Comparison of ENCODE assay signal across 11 mouse cellular contexts in genomic region chr2:174300186-174300585, GRCm38 (mm10). TPM values are rescaled to one million over a fixed set of nuclear protein-coding genes. Genes with fewer than 3 reads are reported as not detected.
DNase-seq lines count a peak whose midpoint lies in the region; ATAC-seq lines count a peak whose summit lies in the region.
"Had no signal": no experiment of that assay in that cellular context is flagged by ENCODE, and none has a peak within 500 bp of the region (broad histone marks: within the 10 kb centered on the region; RNA-seq: fewer than 3 reads in every experiment).

No protein-coding gene starts in this region.

- H3K4me2 ChIP-seq in heart, embryonic 14.5 days (ENCODE audit: low read length) = peak overlapping the region; percentile 74
- H3K4me2 ChIP-seq in embryonic facial prominence, embryonic 11.5 days (ENCODE audit: low read depth, low read length) = peak overlapping the region; percentile 72
- peak overlapping the region; percentile 58 for H3K4me2 ChIP-seq in hindbrain, embryonic 15.5 days
- H3K4me2 ChIP-seq in midbrain, embryonic 14.5 days (ENCODE audit: low read length) = peak overlapping the region; percentile 42

- H3K27ac ChIP-seq in heart, embryonic 14.5 days (replicated peaks in 1 of 2; ENCODE audit: control insufficient read depth in 1 of 2, insufficient read depth in 1 of 2, low read depth in 2 of 2, low read length in 2 of 2) = no peak overlapping the region
- H3K27ac ChIP-seq in embryonic facial prominence, embryonic 11.5 days (replicated peaks; ENCODE audit: low read depth, low read length) = no peak overlapping the region
- no peak overlapping the region for H3K27ac ChIP-seq in hindbrain, embryonic 15.5 days (replicated peaks)
- H3K27ac ChIP-seq in midbrain, embryonic 14.5 days (replicated peaks; ENCODE audit: low read depth, low read length) = no peak overlapping the region

- H3K4me3 ChIP-seq in heart, embryonic 14.5 days (ENCODE audit: control insufficient read depth in 1 of 2, insufficient read depth in 1 of 2, low read depth in 1 of 2, low read length in 2 of 2) = peak overlapping the region; percentile 37 to 43
- peak overlapping the region; percentile 31 for H3K4me3 ChIP-seq in embryonic facial prominence, embryonic 11.5 days (ENCODE audit: low read depth, low read length)
- peak overlapping the region; percentile 32 for H3K4me3 ChIP-seq in hindbrain, embryonic 15.5 days
- H3K4me3 ChIP-seq in midbrain, embryonic 14.5 days (replicated peaks; ENCODE audit: low read depth, low read length) = peak overlapping the region; percentile 21

- H3K9ac ChIP-seq in heart, embryonic 14.5 days (ENCODE audit: low read length) = peak overlapping the region; percentile 34
- peak overlapping the region; percentile 37; the same call in 1 of the 2 replicates for H3K9ac ChIP-seq in embryonic facial prominence, embryonic 11.5 days (replicated peaks; ENCODE audit: low read length)
- H3K9ac ChIP-seq in hindbrain, embryonic 15.5 days = no peak overlapping the region
- H3K9ac ChIP-seq in midbrain, embryonic 14.5 days (replicated peaks; ENCODE audit: low read length) = no peak overlapping the region

- H3K9me3 ChIP-seq in heart, embryonic 14.5 days (ENCODE audit: control insufficient read depth, low read length) = peaks cover 55% of the 10 kb centered on the region
- H3K9me3 ChIP-seq in embryonic facial prominence, embryonic 11.5 days (replicated peaks; ENCODE audit: control insufficient read depth, low read length) = peaks cover 34% of the 10 kb centered on the region
- peaks cover 5% of the 10 kb centered on the region; the same call in 1 of the 2 replicates for H3K9me3 ChIP-seq in hindbrain, embryonic 15.5 days
- H3K9me3 ChIP-seq in midbrain, embryonic 14.5 days (ENCODE audit: control insufficient read depth, low read length) = peaks cover 41% of the 10 kb centered on the region

- H3K27me3 ChIP-seq in heart, embryonic 14.5 days (ENCODE audit: control insufficient read depth, insufficient read depth, low read length) = peaks cover 34% of the 10 kb centered on the region
- peaks cover 26% of the 10 kb centered on the region for H3K27me3 ChIP-seq in embryonic facial prominence, embryonic 11.5 days (ENCODE audit: control insufficient read depth, insufficient read depth, low read length)
- H3K27me3 ChIP-seq in hindbrain, embryonic 15.5 days = peaks cover 21% of the 10 kb centered on the region
- peaks cover 39% of the 10 kb centered on the region for H3K27me3 ChIP-seq in midbrain, embryonic 14.5 days (ENCODE audit: control insufficient read depth, insufficient read depth, low read length)

- peaks cover 5 to 9% of the 10 kb centered on the region in 2 experiments; a peak in 3 of 4 replicates for H3K4me1 ChIP-seq in heart, embryonic 14.5 days (ENCODE audit: control insufficient read depth in 2 of 2, insufficient read depth in 2 of 2, low read length in 2 of 2)
- no peaks in the 10 kb centered on the region for H3K4me1 ChIP-seq in embryonic facial prominence, embryonic 11.5 days (ENCODE audit: control insufficient read depth, insufficient read depth, low read length)
- H3K4me1 ChIP-seq in hindbrain, embryonic 15.5 days (replicated peaks) = peaks cover 37% of the 10 kb centered on the region
- H3K4me1 ChIP-seq in midbrain, embryonic 14.5 days (ENCODE audit: control insufficient read depth, insufficient read depth, low read length) = 0 out of 2 replicates have a peak, but pooled peaks cover 4% of the 10 kb centered on the region

- no peak for ATAC-seq in heart, embryonic 14.5 days (ENCODE audit: insufficient number of reproducible peaks, insufficient read depth, low FRiP score, low read depth)
- no peak for ATAC-seq in embryonic facial prominence, embryonic 11.5 days (replicated peaks; ENCODE audit: insufficient number of reproducible peaks, low FRiP score, low TSS enrichment, low read depth)
- ATAC-seq in hindbrain, embryonic 15.5 days (ENCODE audit: low FRiP score, low read depth) = no peak
- no peak for ATAC-seq in midbrain, embryonic 14.5 days (ENCODE audit: low FRiP score, low TSS enrichment)

- DNase-seq in heart, postnatal 25 days (ENCODE audit: low spot score) = no peak
- no peak for DNase-seq in embryonic facial prominence, embryonic 11.5 days (ENCODE audit: low spot score)
- no peak for DNase-seq in midbrain, embryonic 14.5 days
- DNase-seq in left cerebral cortex, postnatal 25 days (ENCODE audit: low spot score in 2 of 2) = no peak
- DNase-seq in layer of hippocampus, adult 9-11 months = no peak
- DNase-seq in gastrocnemius, adult 18-20 months (ENCODE audit: low spot score) = no peak
- DNase-seq: adrenal gland, postnatal 25 days; kidney, adult 2 months; thymus, postnatal 25 days had no signal

- intact Hi-C loops in heart, postnatal 25 days (cut with DNase I) = no loop called here
- intact Hi-C loops in left cerebral cortex, postnatal 25 days (cut with DNase I) = no loop called here

- H3K36me3 ChIP-seq in heart, embryonic 14.5 days (ENCODE audit: control insufficient read depth, insufficient read depth, low read length) = no peaks in the 10 kb centered on the region
- no peaks in the 10 kb centered on the region for H3K36me3 ChIP-seq in embryonic facial prominence, embryonic 11.5 days (replicated peaks; ENCODE audit: control insufficient read depth, insufficient read depth, low read depth, low read length)
- no peaks in the 10 kb centered on the region for H3K36me3 ChIP-seq in hindbrain, embryonic 15.5 days
- no peaks in the 10 kb centered on the region for H3K36me3 ChIP-seq in midbrain, embryonic 14.5 days (ENCODE audit: control insufficient read depth, insufficient read depth, low read length)

- whole genome bisulfite sequencing in heart, embryonic 14.5 days = 48% methylated on average over 26 of the region's 27 CpGs
- WGBS in embryonic facial prominence, embryonic 11.5 days = 51% methylated on average over 27 of the region's 27 CpGs
- WGBS in hindbrain, embryonic 15.5 days = 61% methylated on average over 26 of the region's 27 CpGs
- 55% methylated on average over 27 of the region's 27 CpGs for WGBS in midbrain, embryonic 14.5 days

RNA-seq across cellular contexts. Expression of gene Gnas, which starts 16.1 kb away (rescaled TPM):
- polyA plus RNA-seq in heart, embryonic 14.5 days (2014; fragmentation: Nextera tagmentation; extraction: Ambion mirVana) = 1,524 and 1,578 TPM in 2 replicates
- 1,000 to 10,000 TPM; 1,170 to 1,213 TPM for total RNA-seq in heart, postnatal 25 days (2021)
- 1,377 and 1,397 TPM in 2 replicates for polyA plus RNA-seq in embryonic facial prominence, embryonic 11.5 days (2014; fragmentation: Nextera tagmentation; extraction: Ambion mirVana)
- 1,606 and 1,659 TPM in 2 replicates for polyA plus RNA-seq in hindbrain, embryonic 15.5 days (2015; fragmentation: Nextera tagmentation; extraction: Ambion mirVana)
- polyA plus RNA-seq in midbrain, embryonic 14.5 days (2014; fragmentation: Nextera tagmentation; extraction: Ambion mirVana) = 1,446 and 1,495 TPM in 2 replicates
- 1,000 to 10,000 TPM; 1,712 to 1,744 TPM for total RNA-seq in left cerebral cortex, postnatal 25 days (2021)
- 1,000 to 10,000 TPM; 1,321 to 1,349 TPM for total RNA-seq in gastrocnemius, adult 18-20 months (2021)

RNA-seq across cellular contexts. Expression of gene Gm20721, which starts 46.3 kb away (rescaled TPM):
- polyA plus RNA-seq in heart, embryonic 14.5 days (2014; fragmentation: Nextera tagmentation; extraction: Ambion mirVana) = 6.8 and 7.5 TPM in 2 replicates
- total RNA-seq in heart, postnatal 25 days (2021) = 1 to 10 TPM; 1.6 to 2.2 TPM
- 17.5 and 23.1 TPM in 2 replicates for polyA plus RNA-seq in embryonic facial prominence, embryonic 11.5 days (2014; fragmentation: Nextera tagmentation; extraction: Ambion mirVana)
- 11.8 and 13.1 TPM in 2 replicates for polyA plus RNA-seq in hindbrain, embryonic 15.5 days (2015; fragmentation: Nextera tagmentation; extraction: Ambion mirVana)
- 6.4 and 7.5 TPM in 2 replicates for polyA plus RNA-seq in midbrain, embryonic 14.5 days (2014; fragmentation: Nextera tagmentation; extraction: Ambion mirVana)
- total RNA-seq in left cerebral cortex, postnatal 25 days (2021) = 1 to 10 TPM; 2.2 to 3.0 TPM
- total RNA-seq in gastrocnemius, adult 18-20 months (2021) = 1 to 10 TPM; 1.9 TPM
- polyA plus RNA-seq: kidney, adult 2 months had no signal

Comparison
In these comparisons a context has a peak if more than half of its experiments do, and no peak if none do; other contexts are left out.
1. H3K9ac ChIP-seq: peak in heart, embryonic 14.5 days (single experiment) and embryonic facial prominence, embryonic 11.5 days (single experiment); none in hindbrain, embryonic 15.5 days (single experiment) and midbrain, embryonic 14.5 days (single experiment).
2. Peak in every context shown above with its lines, with median percentiles within 50 percentile points of each other: H3K4me2 ChIP-seq and H3K4me3 ChIP-seq.